Mouse (Mus musculus): ENCODE data around the gene Nedd4. TPM values are rescaled to one million over a fixed set of nuclear protein-coding genes. Genes with fewer than 3 reads are reported as not detected.

Nedd4 gene
- polyA plus RNA-seq, 1 experiment from 2014 or later = 764 TPM

- Histone ChIP-seq H3K4me3 (ENCODE audit: low read depth, low read length) (no peak overlapping the region), H3K9ac (replicated peaks; ENCODE audit: low read depth, low read length) (no peak overlapping the region), H3K9me3 (ENCODE audit: control insufficient read depth, low read depth, low read length) (no peaks in the 10 kb centered on the region), H3K4me1 (ENCODE audit: control insufficient read depth, insufficient read depth, low read length) (peaks cover 5% of the 10 kb centered on the region; the same call in 1 of the 2 replicates), H3K4me2 (replicated peaks; ENCODE audit: low read depth, low read length) (no peak overlapping the region), H3K27ac (ENCODE audit: low read length) (no peak overlapping the region), H3K36me3 (ENCODE audit: control insufficient read depth, insufficient read depth, low read length) (no peaks in the 10 kb centered on the region), H3K27me3 (ENCODE audit: control insufficient read depth, insufficient read depth, low read length) (no peaks in the 10 kb centered on the region)
- 63% methylated on average over 3 of the region's 3 CpGs for WGBS
- no peak for ATAC-seq (ENCODE audit: insufficient number of reproducible peaks, insufficient read depth, low FRiP score, low read depth)
Measured at GRCm38 (mm10) chr9:72656940-72657339, 5.2 kb upstream of the Nedd4 start.

GRCm38 (mm10) chr9:72657694-72658093 lies 4.5 kb upstream of the Nedd4 start:
- Histone ChIP-seq H3K36me3 (ENCODE audit: control insufficient read depth, insufficient read depth, low read length) (no peaks in the 10 kb centered on the region), H3K4me2 (replicated peaks; ENCODE audit: low read depth, low read length) (no peak overlapping the region), H3K27ac (ENCODE audit: low read length) (no peak overlapping the region), H3K4me3 (ENCODE audit: low read depth, low read length) (no peak overlapping the region), H3K27me3 (ENCODE audit: control insufficient read depth, insufficient read depth, low read length) (no peaks in the 10 kb centered on the region), H3K4me1 (ENCODE audit: control insufficient read depth, insufficient read depth, low read length) (peaks cover 2% of the 10 kb centered on the region; the same call in 1 of the 2 replicates), H3K9ac (replicated peaks; ENCODE audit: low read depth, low read length) (no peak overlapping the region), H3K9me3 (ENCODE audit: control insufficient read depth, low read depth, low read length) (no peaks in the 10 kb centered on the region)
- ATAC-seq (ENCODE audit: insufficient number of reproducible peaks, insufficient read depth, low FRiP score, low read depth) = no peak
- WGBS = 73% methylated on average over 1 of the region's 1 CpGs

GRCm38 (mm10) chr9:72660139-72660538 lies 2.0 kb upstream of the Nedd4 start:
- Histone ChIP-seq H3K9me3 (ENCODE audit: control insufficient read depth, low read depth, low read length) (no peaks in the 10 kb centered on the region), H3K27me3 (ENCODE audit: control insufficient read depth, insufficient read depth, low read length) (no peaks in the 10 kb centered on the region), H3K36me3 (ENCODE audit: control insufficient read depth, insufficient read depth, low read length) (peaks cover 10% of the 10 kb centered on the region), H3K9ac (replicated peaks; ENCODE audit: low read depth, low read length) (no peak overlapping the region), H3K4me2 (replicated peaks; ENCODE audit: low read depth, low read length) (no peak overlapping the region), H3K27ac (ENCODE audit: low read length) (no peak overlapping the region), H3K4me3 (ENCODE audit: low read depth, low read length) (no peak overlapping the region), H3K4me1 (ENCODE audit: control insufficient read depth, insufficient read depth, low read length) (peaks cover 9% of the 10 kb centered on the region; the same call in 1 of the 2 replicates)
- 79% methylated on average over 4 of the region's 4 CpGs for WGBS
- no peak for ATAC-seq (ENCODE audit: insufficient number of reproducible peaks, insufficient read depth, low FRiP score, low read depth)

GRCm38 (mm10) chr9:72660911-72661310 lies 1.2 kb upstream of the Nedd4 start:
- H3K4me1 ChIP-seq (ENCODE audit: control insufficient read depth, insufficient read depth, low read length) = peaks cover 16% of the 10 kb centered on the region; the same call in 1 of the 2 replicates
- ATAC-seq (ENCODE audit: insufficient number of reproducible peaks, insufficient read depth, low FRiP score, low read depth) = no peak
- H3K4me3 ChIP-seq (ENCODE audit: low read depth, low read length) = no peak overlapping the region
- no peaks in the 10 kb centered on the region for H3K9me3 ChIP-seq (ENCODE audit: control insufficient read depth, low read depth, low read length)
- peak overlapping the region; percentile 34; the same call in 1 of the 2 replicates for H3K4me2 ChIP-seq (replicated peaks; ENCODE audit: low read depth, low read length)
- H3K9ac ChIP-seq (replicated peaks; ENCODE audit: low read depth, low read length) = no peak overlapping the region
- peaks cover 16% of the 10 kb centered on the region for H3K36me3 ChIP-seq (ENCODE audit: control insufficient read depth, insufficient read depth, low read length)
- H3K27me3 ChIP-seq (ENCODE audit: control insufficient read depth, insufficient read depth, low read length) = no peaks in the 10 kb centered on the region
- peak overlapping the region; percentile 100; the same call in 1 of the 2 replicates for H3K27ac ChIP-seq (ENCODE audit: low read length)
- WGBS = 41% methylated on average over 1 of the region's 1 CpGs

GRCm38 (mm10) chr9:72661561-72661894 lies 618 bp upstream of the Nedd4 start:
- peak overlapping the region; percentile 34 for H3K4me2 ChIP-seq (replicated peaks; ENCODE audit: low read depth, low read length)
- no peaks in the 10 kb centered on the region for H3K9me3 ChIP-seq (ENCODE audit: control insufficient read depth, low read depth, low read length)
- no peaks in the 10 kb centered on the region for H3K27me3 ChIP-seq (ENCODE audit: control insufficient read depth, insufficient read depth, low read length)
- peaks cover 16% of the 10 kb centered on the region; the same call in 1 of the 2 replicates for H3K4me1 ChIP-seq (ENCODE audit: control insufficient read depth, insufficient read depth, low read length)
- peak overlapping the region; percentile 99 for H3K4me3 ChIP-seq (ENCODE audit: low read depth, low read length)
- peaks cover 19% of the 10 kb centered on the region for H3K36me3 ChIP-seq (ENCODE audit: control insufficient read depth, insufficient read depth, low read length)
- peak overlapping the region; percentile 100 for H3K27ac ChIP-seq (ENCODE audit: low read length)
- H3K9ac ChIP-seq (replicated peaks; ENCODE audit: low read depth, low read length) = peak overlapping the region; percentile 60
- no peak for ATAC-seq (ENCODE audit: insufficient number of reproducible peaks, insufficient read depth, low FRiP score, low read depth)
- 2% methylated on average over 13 of the region's 13 CpGs for WGBS

- no peaks in the 10 kb centered on the region for H3K27me3 ChIP-seq (ENCODE audit: control insufficient read depth, insufficient read depth, low read length)
- peaks cover 22% of the 10 kb centered on the region for H3K4me1 ChIP-seq (ENCODE audit: control insufficient read depth, insufficient read depth, low read length)
- ATAC-seq (ENCODE audit: insufficient number of reproducible peaks, insufficient read depth, low FRiP score, low read depth) = peak; percentile 74
- H3K36me3 ChIP-seq (ENCODE audit: control insufficient read depth, insufficient read depth, low read length) = peaks cover 32% of the 10 kb centered on the region
- WGBS = under 1% methylated on average over 47 of the region's 55 CpGs
- peak overlapping the region; percentile 100 for H3K9ac ChIP-seq (replicated peaks; ENCODE audit: low read depth, low read length)
- peak overlapping the region; percentile 100 for H3K27ac ChIP-seq (ENCODE audit: low read length)
- H3K4me3 ChIP-seq (ENCODE audit: low read depth, low read length) = peak overlapping the region; percentile 99
- peak overlapping the region; percentile 95 for H3K4me2 ChIP-seq (replicated peaks; ENCODE audit: low read depth, low read length)
- no peaks in the 10 kb centered on the region for H3K9me3 ChIP-seq (ENCODE audit: control insufficient read depth, low read depth, low read length)
Measured at GRCm38 (mm10) chr9:72662691-72663533, 766 bp downstream of the Nedd4 start.

GRCm38 (mm10) chr9:72663534-72663918 lies 1.4 kb downstream of the Nedd4 start:
- peak overlapping the region; percentile 99 for H3K4me3 ChIP-seq (ENCODE audit: low read depth, low read length)
- no peaks in the 10 kb centered on the region for H3K9me3 ChIP-seq (ENCODE audit: control insufficient read depth, low read depth, low read length)
- no peak for ATAC-seq (ENCODE audit: insufficient number of reproducible peaks, insufficient read depth, low FRiP score, low read depth)
- WGBS = 2% methylated on average over 10 of the region's 10 CpGs
- peaks cover 32% of the 10 kb centered on the region for H3K36me3 ChIP-seq (ENCODE audit: control insufficient read depth, insufficient read depth, low read length)
- H3K4me2 ChIP-seq (replicated peaks; ENCODE audit: low read depth, low read length) = peak overlapping the region; percentile 95
- H3K27me3 ChIP-seq (ENCODE audit: control insufficient read depth, insufficient read depth, low read length) = no peaks in the 10 kb centered on the region
- H3K4me1 ChIP-seq (ENCODE audit: control insufficient read depth, insufficient read depth, low read length) = peaks cover 22% of the 10 kb centered on the region
- H3K9ac ChIP-seq (replicated peaks; ENCODE audit: low read depth, low read length) = peak overlapping the region; percentile 100
- peak overlapping the region; percentile 100 for H3K27ac ChIP-seq (ENCODE audit: low read length)

GRCm38 (mm10) chr9:72664409-72665351 lies 2.5 kb downstream of the Nedd4 start:
- peaks cover 42% of the 10 kb centered on the region for H3K36me3 ChIP-seq (ENCODE audit: control insufficient read depth, insufficient read depth, low read length)
- ATAC-seq (ENCODE audit: insufficient number of reproducible peaks, insufficient read depth, low FRiP score, low read depth) = no peak
- peak overlapping the region; percentile 99 for H3K4me3 ChIP-seq (ENCODE audit: low read depth, low read length)

More at GRCm38 (mm10) chr9:72664409-72665351, 2.5 kb downstream of the Nedd4 start:
- H3K9ac ChIP-seq (replicated peaks; ENCODE audit: low read depth, low read length) = peak overlapping the region; percentile 100
- H3K27me3 ChIP-seq (ENCODE audit: control insufficient read depth, insufficient read depth, low read length) = no peaks in the 10 kb centered on the region
- H3K4me1 ChIP-seq (ENCODE audit: control insufficient read depth, insufficient read depth, low read length) = peaks cover 22% of the 10 kb centered on the region
- 22% methylated on average over 12 of the region's 12 CpGs for WGBS
- H3K4me2 ChIP-seq (replicated peaks; ENCODE audit: low read depth, low read length) = peak overlapping the region; percentile 95
- no peaks in the 10 kb centered on the region for H3K9me3 ChIP-seq (ENCODE audit: control insufficient read depth, low read depth, low read length)
- peak overlapping the region; percentile 100 for H3K27ac ChIP-seq (ENCODE audit: low read length)

Data from stomach, embryonic 14.5 days (tissue).